Mouse (Mus musculus) liver, postnatal 0 days (tissue): ENCODE data around the gene Cntfr.
"Not testable (repeated sequence)": the region's sequence is repeated elsewhere in the genome, so short reads cannot be mapped to it uniquely, and the experiment has no call there.

ENCODE experiments used
- CTCF ChIP-seq: sonication (generic); IDR thresholded peaks from 2 replicates; pipeline ENCODE4 v1.5.1; 2016; ENCODE audit warnings: antibody characterized with exemption, low read depth
- EP300 ChIP-seq: IDR thresholded peaks from 2 replicates; pipeline ENCODE4 v1.6.1; 2016; ENCODE audit warnings: antibody characterized with exemption, low read depth, mild to moderate bottlenecking

DNA sequence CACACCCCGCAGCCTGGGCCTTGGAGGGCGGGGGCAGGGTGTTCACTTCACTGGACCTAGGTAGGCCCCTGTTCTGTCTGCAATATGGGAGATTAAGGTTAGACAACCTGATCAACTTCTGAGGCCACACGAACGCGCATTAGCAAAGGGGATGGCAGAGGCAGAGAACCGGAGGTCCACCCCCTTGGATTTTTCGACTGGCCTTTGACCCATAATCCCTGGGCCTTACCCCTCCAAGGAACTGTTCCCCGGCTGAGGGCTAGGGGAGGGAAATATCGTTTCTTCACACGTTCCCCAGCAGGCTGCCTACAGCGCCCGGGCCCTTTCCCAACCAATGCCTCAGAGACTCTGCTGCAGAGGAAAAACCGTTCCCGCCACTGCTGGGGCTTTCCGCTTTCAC, 437 bp downstream of the Cntfr start:
- TF ChIP-seq EP300, CTCF: not testable (repeated sequence)
